Mouse (Mus musculus) left cerebral cortex, adult 2 months (tissue): ENCODE results near the gene Syn3. TPM values are rescaled to one million over a fixed set of nuclear protein-coding genes. Genes with fewer than 3 reads are reported as not detected.

Experiments used
- DNase-seq, 2 experiments: peaks; one replicate each; pipeline ENCODE4 v3.0.0; 2021 to 2022; ENCODE audit warnings: low spot score in 2 of 2, mixed read lengths in 1 of 2; ENCODE audit errors: extremely low spot score in 1 of 2
- H3K27ac ChIP-seq: fragments of 200-600 bp; 2 replicates; pipeline ENCODE4 v1.8.1; 2022
- H3K4me3 ChIP-seq: fragments of 200-600 bp; 2 replicates; pipeline ENCODE4 v1.8.1; 2022
- CTCF ChIP-seq: fragments of 200-600 bp; IDR thresholded peaks from 2 replicates; pipeline ENCODE4 v1.8.1; 2022; ENCODE audit warnings: antibody characterized with exemption, mild to moderate bottlenecking, moderate library complexity
- intact Hi-C: fragments of 180-260 bp; cut with DNase I; formaldehyde crosslinking; loops from one replicate; pipeline ENCODE4 v1.15.1; 2025
- total RNA-seq, 2 experiments: library from RNA; stranded (reverse); gene quantifications; 2 replicates each; pipeline ENCODE4 v1.2.3; 2021

The Syn3 gene
- total RNA-seq, 2 experiments from 2014 or later: 29.9 to 30.8 TPM

DNA sequence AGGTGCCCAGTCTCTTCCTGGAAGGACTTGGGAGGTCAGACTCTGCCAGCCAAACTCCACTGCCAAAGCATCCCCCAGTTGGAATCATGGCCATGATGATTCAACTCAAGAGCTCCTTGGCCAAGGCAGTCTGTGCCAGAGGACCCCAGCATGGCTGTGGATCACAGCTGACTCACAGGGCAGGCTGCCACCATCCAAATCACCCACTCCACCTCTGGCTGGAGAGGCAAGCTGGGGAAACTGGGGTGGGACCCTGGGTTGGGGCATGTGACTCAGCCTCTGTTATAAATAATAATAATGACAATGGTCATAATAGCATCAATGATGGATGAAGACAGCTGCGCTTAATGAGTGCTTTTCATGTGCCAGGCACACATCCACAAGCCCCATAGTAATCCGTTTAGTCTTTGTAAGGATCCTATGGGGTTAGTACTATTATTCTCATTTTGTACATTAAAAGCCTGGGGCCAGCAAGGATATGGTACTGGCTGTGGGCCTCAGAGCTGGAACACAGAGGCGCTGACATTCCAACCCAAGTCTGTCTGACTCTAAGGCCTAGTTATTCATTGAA lies 398.3 kb downstream of the Syn3 start:
- H3K27ac ChIP-seq: no peak overlapping the region
- intact Hi-C loops: no loop called here
- no peak for DNase-seq
- no peak for TF ChIP-seq CTCF
- H3K4me3 ChIP-seq: no peak overlapping the region

DNA sequence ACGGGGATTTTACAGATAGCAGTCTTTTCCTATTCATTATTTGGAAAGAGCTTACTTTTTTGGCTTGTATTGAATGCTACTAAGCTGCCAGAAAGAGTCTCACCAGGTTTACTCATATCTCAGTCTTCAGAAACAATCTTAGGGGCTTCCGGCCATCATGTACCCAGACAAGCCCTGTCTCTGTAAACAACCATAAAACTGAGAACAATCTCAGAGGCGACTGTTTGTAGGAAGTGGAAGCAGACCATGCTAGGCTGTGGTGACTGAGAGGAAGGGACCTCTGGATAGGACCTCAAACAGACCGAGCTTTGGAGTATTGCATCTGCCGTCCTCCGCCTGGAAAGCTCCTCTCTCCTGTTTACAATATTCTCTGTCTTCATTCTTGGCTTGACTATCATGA lies 400.3 kb downstream of the Syn3 start:
- no peak for TF ChIP-seq CTCF
- no peak for DNase-seq
- no peak overlapping the region for H3K4me3 ChIP-seq
- intact Hi-C loops: no loop called here
- no peak overlapping the region for H3K27ac ChIP-seq

DNA sequence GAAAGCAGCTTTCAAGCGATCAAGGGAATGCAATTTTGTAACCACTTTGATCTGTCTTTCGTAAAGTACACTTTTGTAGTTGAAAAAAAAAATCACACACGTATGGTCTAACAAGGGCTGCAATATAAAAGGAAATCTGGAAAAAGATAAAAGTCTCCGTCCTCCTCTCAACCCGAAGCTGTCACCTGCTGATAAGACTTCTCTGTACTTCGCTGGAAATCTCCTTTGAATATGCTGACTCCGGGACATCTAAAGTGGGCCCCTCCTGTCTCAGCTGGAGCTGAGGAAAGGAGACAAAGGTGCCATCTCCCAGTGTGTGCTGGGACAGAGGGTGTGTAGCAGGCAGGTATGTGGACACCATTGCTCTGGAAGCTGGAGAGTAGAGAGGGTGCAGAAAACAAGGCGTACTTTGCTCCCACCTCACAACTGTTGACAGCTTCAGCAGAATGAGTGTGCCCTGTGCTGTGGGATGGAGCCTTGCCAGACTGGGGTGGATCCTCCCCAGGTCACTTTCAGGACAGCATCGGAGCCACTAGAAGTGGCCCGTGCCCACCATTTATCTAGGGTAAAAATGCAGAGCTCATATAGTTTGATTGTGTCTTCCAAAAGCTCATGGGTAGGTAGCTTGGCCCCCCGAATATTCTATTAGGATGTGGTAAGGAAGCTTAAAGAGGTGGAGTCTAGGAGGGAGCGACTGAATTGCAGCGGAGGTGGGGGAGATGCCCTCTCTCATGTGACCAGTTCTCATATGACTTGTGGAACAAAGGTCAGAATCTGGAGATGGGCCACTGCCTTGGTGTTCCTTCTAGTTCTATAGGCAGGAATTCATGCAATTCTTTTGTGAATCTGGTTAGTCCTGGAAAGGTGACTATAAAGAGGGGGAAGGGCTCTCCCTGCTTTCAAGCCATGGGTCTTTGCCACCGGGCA lies 405.3 kb downstream of the Syn3 start:
- no peak overlapping the region for H3K4me3 ChIP-seq
- no peak for TF ChIP-seq CTCF
- no peak overlapping the region for H3K27ac ChIP-seq
- no peak for DNase-seq
- intact Hi-C loops: no loop called here

DNA sequence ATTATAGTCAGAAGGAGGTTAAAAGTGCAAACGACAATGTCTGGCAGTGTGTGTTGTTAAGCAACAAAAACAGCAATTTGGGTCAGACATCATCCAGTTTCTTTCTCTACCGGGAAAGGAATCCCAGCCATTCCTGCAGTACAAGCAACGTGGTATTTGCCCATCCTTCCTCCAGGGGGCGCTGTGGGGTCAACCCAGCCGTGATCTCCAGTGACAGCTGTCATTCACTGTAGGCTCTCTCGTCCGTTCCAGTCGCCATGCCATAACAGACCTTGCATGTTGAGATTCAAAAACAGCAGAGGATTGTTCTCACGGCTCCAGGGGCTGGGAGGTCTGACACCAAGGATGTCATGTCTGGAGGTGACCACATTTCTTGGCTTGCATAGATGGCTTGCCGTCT lies 406.8 kb downstream of the Syn3 start:
- intact Hi-C loops: no loop called here
- H3K4me3 ChIP-seq: no peak overlapping the region
- no peak for DNase-seq
- H3K27ac ChIP-seq: no peak overlapping the region
- TF ChIP-seq CTCF: peak; percentile 57

DNA sequence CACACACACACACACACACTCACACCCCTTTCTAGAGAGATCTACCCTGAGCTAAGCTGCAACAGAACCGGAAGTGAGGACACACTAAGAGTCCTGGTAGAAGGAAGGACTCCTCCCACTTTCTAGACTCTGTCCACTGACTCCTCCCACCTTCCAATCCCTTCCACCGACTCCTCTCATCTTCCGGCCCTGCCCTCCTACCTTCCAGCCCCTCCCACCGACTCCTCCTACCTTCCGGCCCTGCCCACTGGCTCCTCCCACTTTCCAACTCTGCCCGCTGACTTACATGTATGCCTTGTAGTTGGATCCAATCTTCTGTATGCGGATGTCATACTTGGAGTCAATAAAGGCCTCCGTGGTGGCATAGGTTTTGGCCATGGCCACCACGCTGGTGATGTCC lies 418.8 kb downstream of the Syn3 start:
- no peak for DNase-seq
- TF ChIP-seq CTCF: no peak
- intact Hi-C loops: no loop called here
- H3K4me3 ChIP-seq: no peak overlapping the region
- no peak overlapping the region for H3K27ac ChIP-seq

DNA sequence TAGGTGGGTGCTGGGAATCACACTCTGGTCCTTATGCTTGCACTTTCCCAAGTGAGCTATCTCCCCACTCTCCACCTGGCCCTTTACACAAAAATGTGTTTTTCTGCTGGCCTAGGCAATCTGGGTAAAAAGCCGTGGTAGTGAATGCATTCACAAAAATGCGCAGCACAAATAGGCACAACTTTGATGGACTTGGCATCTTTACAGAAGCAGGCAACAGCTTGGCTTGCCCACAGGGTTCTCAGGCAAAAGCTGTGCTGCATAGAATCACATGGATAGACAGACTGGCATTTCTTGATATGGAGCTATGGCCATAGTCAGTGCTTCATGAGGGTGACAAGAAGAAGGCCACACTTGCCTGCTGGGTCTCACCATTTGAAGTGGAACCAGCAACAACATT lies 419.9 kb downstream of the Syn3 start:
- TF ChIP-seq CTCF: no peak
- DNase-seq: no peak
- no peak overlapping the region for H3K27ac ChIP-seq
- intact Hi-C loops: no loop called here
- no peak overlapping the region for H3K4me3 ChIP-seq

DNA sequence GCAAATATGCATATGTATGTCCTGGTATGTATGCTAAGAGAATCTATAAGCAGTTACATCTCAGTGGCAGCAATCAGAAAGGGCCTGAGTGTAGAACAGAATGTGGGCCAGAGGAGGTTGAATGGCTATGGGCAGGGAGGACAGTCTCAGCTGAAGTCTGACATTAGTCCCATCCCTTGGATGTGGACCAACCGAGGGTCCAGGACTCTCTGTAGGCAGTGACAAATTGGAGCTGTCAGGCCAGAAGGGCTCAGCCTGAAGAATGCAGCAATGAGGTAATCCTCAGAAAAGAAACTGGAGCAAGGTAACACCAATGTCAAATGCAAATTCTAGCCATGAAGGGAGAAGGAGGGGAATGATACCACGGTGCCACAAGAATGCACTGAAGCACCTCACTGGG lies 421.4 kb downstream of the Syn3 start:
- no peak overlapping the region for H3K27ac ChIP-seq
- H3K4me3 ChIP-seq: no peak overlapping the region
- intact Hi-C loops: no loop called here
- TF ChIP-seq CTCF: no peak
- DNase-seq: no peak

DNA sequence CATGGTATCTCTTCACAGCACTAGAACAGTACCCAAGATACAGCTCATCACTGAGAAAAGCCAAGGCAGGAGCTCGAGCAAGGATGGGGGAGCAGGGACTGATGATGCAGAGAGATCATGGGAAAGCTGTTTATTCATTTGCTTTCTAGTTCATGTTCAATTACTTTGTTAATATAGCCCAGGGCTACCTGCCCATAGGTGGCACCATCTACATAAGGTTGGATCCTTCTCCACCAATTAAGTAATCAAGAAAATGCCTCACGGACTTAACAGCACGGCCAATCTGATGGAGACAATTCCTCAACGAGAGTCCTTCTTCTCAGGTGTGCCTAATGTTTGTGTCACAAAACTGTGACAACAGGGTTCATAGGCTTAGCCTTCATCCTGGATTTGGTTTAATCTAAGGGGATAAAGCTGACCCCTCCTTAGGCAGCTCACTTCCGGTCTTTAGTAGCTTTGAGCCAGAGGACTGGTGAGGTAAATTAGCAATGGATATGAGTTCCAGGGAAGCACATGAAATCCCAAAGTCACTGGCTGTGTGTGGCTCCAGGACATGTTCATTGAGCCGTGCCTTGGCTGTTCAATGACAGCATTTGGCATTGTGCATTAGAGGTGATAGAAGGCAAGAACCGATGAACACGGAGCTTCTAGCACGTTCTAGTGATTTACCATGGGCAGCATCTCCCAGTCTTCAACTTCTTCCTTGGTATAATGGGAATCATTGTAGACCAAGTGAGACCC lies 423.6 kb downstream of the Syn3 start:
- TF ChIP-seq CTCF: peak; percentile 45
- Histone ChIP-seq H3K27ac (no peak overlapping the region), H3K4me3 (no peak overlapping the region)
- intact Hi-C loops: no loop called here
- no peak for DNase-seq

DNA sequence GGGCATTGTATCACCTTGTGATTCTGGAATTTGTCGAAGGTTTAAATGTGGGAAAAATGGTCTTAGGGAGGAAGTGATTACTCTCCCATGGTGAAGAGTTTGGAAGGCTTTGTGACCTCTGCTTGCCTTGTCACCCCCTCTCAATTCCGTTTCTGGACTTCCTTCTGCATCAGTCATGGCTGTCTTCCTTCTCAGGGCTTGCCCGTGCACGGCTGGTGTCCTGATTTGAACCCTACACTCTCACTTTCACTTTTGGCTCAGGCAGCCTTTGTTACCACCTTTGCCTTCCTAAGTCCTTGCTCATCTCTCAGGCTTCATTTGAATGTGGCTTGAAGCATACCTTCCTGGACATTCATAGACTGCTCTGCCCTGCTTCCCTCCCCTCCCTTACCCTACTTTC lies 424.6 kb downstream of the Syn3 start:
- TF ChIP-seq CTCF: no peak
- DNase-seq: no peak
- H3K27ac ChIP-seq: no peak overlapping the region
- intact Hi-C loops: no loop called here
- no peak overlapping the region for H3K4me3 ChIP-seq

DNA sequence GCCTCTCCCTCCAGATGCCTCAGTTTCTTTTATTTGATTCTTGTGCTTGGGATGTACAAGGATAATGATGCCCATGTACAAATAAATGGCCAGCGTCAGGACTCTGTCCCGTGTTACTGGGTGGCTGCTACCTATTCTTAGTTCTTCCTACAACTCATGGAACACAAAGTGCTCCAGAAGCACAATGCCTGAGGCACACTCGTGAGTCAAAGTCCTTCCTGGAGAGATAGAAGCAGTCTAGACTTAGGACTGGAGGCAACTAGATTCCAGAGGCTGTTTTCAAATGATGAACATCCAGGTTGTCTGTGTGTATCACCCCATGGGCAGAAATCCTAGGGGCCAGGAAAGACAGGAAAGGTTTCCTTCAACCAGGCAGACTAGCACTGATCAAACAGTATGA lies 427.9 kb downstream of the Syn3 start:
- intact Hi-C loops: no loop called here
- no peak overlapping the region for H3K27ac ChIP-seq
- TF ChIP-seq CTCF: no peak

DNA sequence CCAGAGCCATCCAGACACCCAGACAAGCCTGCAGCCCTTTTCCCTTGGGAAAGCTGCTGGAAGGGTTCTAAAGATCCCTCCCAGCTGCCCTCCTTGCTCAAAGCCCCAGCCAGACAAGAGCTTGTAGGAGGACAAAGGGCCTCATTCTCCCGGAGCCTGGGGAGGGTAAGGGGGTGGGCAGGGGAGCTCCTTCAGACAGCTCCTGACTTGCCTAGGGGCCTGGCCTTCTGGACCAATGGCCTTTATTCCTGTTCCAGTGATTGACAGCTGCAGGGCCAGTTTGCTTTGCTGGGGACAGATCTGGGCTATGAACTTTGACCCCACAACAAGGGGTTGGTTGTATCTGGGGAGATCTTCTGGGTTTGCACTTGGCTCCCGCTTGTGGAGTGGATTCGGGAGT lies 429.4 kb downstream of the Syn3 start:
- TF ChIP-seq CTCF: no peak
- intact Hi-C loops: loop anchor here (5.0 kb wide), 1 partner anchor 102 kb away; no protein-coding TSS in a partner anchor
- Histone ChIP-seq H3K27ac (no peak overlapping the region), H3K4me3 (no peak overlapping the region)
- DNase-seq: no peak

More for the DNA sequence above, 427.9 kb downstream of the Syn3 start:
- no peak for DNase-seq
- H3K4me3 ChIP-seq: no peak overlapping the region

DNA sequence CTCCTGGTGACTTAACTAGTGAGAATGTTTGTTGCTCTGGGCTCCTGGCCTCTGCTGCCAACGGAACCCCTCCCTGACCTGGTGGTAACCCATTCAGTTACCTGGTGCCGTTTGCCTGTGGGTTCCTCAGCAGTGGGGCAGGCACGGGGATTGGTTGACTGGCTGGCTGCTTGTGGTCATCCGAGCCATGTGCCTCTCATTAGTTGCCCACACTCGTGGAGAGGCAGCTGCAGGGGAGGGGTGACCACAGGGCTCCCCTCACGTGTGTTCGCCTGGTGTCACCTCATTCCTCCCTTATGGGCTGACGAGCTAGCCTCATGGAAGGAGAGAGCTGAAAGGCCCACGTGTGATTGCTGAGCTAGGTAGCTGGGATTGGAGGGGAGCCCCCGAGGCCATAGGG lies 430.8 kb downstream of the Syn3 start:
- Histone ChIP-seq H3K4me3 (no peak overlapping the region), H3K27ac (no peak overlapping the region)
- intact Hi-C loops: loop anchor here (5.0 kb wide), 1 partner anchor 101 kb away; no protein-coding TSS in a partner anchor
- no peak for TF ChIP-seq CTCF
- no peak for DNase-seq
